Mouse (Mus musculus) stomach, postnatal 0 days (tissue): ENCODE data around the gene Ankrd42. TPM values are rescaled to one million over a fixed set of nuclear protein-coding genes. Genes with fewer than 3 reads are reported as not detected.
A peak's percentile ranks its signal among the peaks of the same experiment; 100 is the strongest.

Experiments used
- ATAC-seq: fragments of 200-750 bp; cut with Nextera tagmentation; 2 replicates; pipeline ENCODE4 v1.8.0; 2017; ENCODE audit not compliant: low FRiP score, low TSS enrichment
- DNase-seq: peaks from one replicate; pipeline ENCODE4 v3.0.0-alpha.2; 2016; ENCODE audit warnings: low spot score
- H3K27ac ChIP-seq: fragments of 300-500 bp; sonication (generic); replicated peaks from 2 replicates; pipeline ENCODE4 v1.5.1; 2014; ENCODE audit warnings: mild to moderate bottlenecking, control low read depth
- H3K27me3 ChIP-seq: fragments of 300-500 bp; sonication (generic); 2 replicates; pipeline ENCODE4 v1.6.1; 2014; ENCODE audit warnings: low read length; ENCODE audit not compliant: control insufficient read depth, insufficient read depth
- H3K36me3 ChIP-seq: fragments of 300-500 bp; sonication (generic); 2 replicates; pipeline ENCODE4 v1.6.1; 2014; ENCODE audit warnings: low read length, mixed read lengths; ENCODE audit not compliant: control insufficient read depth, insufficient read depth
- H3K4me1 ChIP-seq: fragments of 300-500 bp; sonication (generic); replicated peaks from 2 replicates; pipeline ENCODE4 v1.6.1; 2014; ENCODE audit warnings: antibody characterized with exemption; ENCODE audit not compliant: control insufficient read depth, insufficient read depth
- H3K4me2 ChIP-seq: fragments of 300-500 bp; sonication (generic); replicated peaks from 2 replicates; pipeline ENCODE4 v1.6.1; 2014; ENCODE audit warnings: low read depth, mild to moderate bottlenecking, control low read depth, moderate library complexity
- H3K4me3 ChIP-seq: fragments of 300-500 bp; sonication (generic); 2 replicates; pipeline ENCODE4 v1.5.1; 2014; ENCODE audit warnings: low read depth, low read length, control low read depth
- H3K9ac ChIP-seq: fragments of 300-500 bp; sonication (generic); 2 replicates; pipeline ENCODE4 v1.6.1; 2014; ENCODE audit warnings: mild to moderate bottlenecking, low read length, control low read depth, mixed read lengths
- H3K9me3 ChIP-seq: fragments of 300-500 bp; sonication (generic); 2 replicates; pipeline ENCODE4 v1.6.1; 2016; ENCODE audit warnings: low read length; ENCODE audit not compliant: control insufficient read depth
- CTCF ChIP-seq: IDR thresholded peaks from 2 replicates; pipeline ENCODE4 v1.5.1; 2016; ENCODE audit warnings: antibody characterized with exemption, low read depth, mild to moderate bottlenecking, moderate library complexity
- EP300 ChIP-seq: optimal IDR thresholded peaks from 2 replicates; pipeline ENCODE3; 2016; ENCODE audit warnings: antibody characterized with exemption
- WGBS: fragments of 180-500 bp; shearing (Covaris S2); extraction: QIAGEN DNeasy Blood & Tissue Kit; methylation state at CpG from one replicate; pipeline ENCODE4 v1.1.7; 2014; 5-methylcytosine and 5-hydroxymethylcytosine counted together
- polyA plus RNA-seq: library from polyadenylated mRNA; unstranded; fragments of >200 nt; fragmentation: Nextera tagmentation; extraction: Ambion mirVana; gene quantifications from 2 replicates; pipeline ENCODE4 v1.2.1, GENCODE M21; 2015

Gene Ankrd42
- polyA plus RNA-seq, 1 experiment from 2014 or later = 1.6 TPM

DNA sequence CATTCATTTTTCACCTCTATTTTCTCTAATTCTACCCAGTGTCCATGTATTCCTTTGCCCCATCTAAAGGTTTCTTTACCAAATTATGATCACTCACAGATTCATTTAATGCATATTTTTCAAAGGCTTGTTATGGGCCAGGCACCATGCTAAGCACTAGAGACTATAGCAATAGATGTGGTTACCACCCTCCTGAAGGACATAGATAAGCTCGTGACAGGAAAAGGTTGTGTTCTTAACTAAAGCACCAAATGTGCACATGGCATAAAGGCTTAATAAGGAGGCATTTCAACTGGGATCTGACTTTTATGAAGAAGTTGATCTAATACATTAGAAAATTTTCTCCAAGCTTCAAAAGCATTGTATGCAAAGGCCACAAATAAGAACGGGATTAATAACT is 78.2 kb downstream of the Ankrd42 start:
- Histone ChIP-seq H3K4me2 (no peak overlapping the region), H3K4me1 (no peaks in the 10 kb centered on the region), H3K4me3 (no peak overlapping the region), H3K27me3 (no peaks in the 10 kb centered on the region), H3K9me3 (no peaks in the 10 kb centered on the region), H3K36me3 (no peaks in the 10 kb centered on the region), H3K9ac (no peak overlapping the region), H3K27ac (no peak overlapping the region)
- TF ChIP-seq CTCF = no peak
- no peak for TF ChIP-seq EP300
- WGBS = 88% methylated on average over 2 of the region's 2 CpGs
- DNase-seq = no peak
- ATAC-seq = no peak

DNA sequence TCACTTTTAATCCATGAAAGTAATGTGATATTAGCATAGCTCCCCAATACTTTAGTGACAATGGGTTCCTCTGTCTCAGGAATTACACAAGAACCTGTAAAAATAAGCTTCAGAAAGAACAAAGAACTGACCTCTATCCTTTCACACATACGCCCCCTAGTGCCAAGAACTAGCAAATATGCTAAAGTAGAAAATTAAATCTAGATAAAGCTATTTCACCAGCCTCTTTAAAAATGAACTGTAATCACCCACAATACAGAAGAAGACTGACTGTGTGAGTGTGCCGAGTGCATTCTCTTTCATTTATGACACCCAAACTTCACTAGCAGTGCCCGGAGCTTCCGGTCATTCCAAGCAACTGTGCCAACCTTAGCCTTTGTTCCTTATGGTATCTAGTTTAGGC is 86.0 kb downstream of the Ankrd42 start:
- Histone ChIP-seq H3K4me3 (no peak overlapping the region), H3K9me3 (no peaks in the 10 kb centered on the region), H3K4me1 (no peaks in the 10 kb centered on the region), H3K4me2 (no peak overlapping the region), H3K9ac (no peak overlapping the region), H3K36me3 (no peaks in the 10 kb centered on the region), H3K27me3 (no peaks in the 10 kb centered on the region), H3K27ac (no peak overlapping the region)
- TF ChIP-seq CTCF (peak; percentile 81), EP300 (no peak)
- no peak for ATAC-seq
- DNase-seq = no peak
- 53% methylated on average over 4 of the region's 4 CpGs for WGBS

DNA sequence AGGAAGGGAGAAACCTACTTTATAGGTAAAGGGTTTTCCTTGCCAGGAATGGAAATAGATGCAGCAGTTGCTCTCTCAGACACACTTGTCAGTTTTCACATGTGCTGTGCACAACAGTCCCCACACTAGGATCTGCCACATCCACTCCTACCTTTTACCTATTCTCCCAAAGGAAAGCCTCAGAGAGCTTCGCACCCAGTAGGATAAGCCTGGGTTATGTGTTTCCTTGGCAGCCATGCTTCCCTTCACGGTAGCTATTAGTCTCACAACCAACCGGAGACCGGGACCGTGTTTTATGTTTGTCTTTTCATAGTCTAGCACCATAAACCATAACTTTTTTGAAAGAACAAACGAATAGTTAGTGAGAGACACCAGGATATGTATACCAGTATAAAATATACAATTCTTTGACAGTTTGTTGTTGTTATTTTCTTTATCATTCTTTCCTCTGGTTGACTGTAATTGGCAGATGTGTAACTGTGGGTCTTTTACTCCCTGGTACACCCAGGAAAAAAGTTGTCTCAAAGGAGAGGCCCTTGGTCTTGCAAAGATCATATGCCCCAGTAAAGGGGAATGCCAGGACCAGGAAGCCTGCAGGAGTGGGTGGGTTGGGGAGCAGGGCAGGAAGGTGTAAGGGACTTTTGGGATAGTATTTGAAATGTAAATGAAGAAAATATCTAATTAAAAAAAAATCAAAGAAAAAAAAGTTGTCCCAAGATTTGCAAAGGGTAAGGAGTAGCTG is 86.5 kb downstream of the Ankrd42 start:
- Histone ChIP-seq H3K4me3 (no peak overlapping the region), H3K4me1 (no peaks in the 10 kb centered on the region), H3K36me3 (no peaks in the 10 kb centered on the region), H3K27ac (no peak overlapping the region), H3K9me3 (no peaks in the 10 kb centered on the region), H3K4me2 (no peak overlapping the region), H3K27me3 (no peaks in the 10 kb centered on the region), H3K9ac (no peak overlapping the region)
- ATAC-seq (no peak), DNase-seq (no peak)
- TF ChIP-seq CTCF (no peak), EP300 (no peak)
- 80% methylated on average over 6 of the region's 6 CpGs for WGBS

DNA sequence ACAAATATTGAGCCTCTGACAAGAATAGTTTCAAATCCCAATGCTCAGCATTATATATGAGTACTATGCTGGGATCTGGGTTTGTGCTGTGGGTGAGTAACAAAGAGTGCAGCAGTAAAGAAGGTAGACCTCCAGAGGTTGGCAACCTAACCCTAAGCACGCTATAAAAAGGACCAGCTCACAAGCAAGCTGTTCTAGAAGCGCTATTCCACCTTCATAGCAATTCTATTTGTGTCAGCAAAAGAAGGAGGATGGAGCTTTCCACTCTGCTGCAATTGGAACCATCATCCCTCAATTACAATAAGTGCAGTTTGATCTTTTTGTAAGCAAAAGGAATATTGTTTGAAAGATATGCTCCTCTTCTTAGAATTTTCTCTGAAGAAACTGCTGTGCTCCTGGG is 90.2 kb downstream of the Ankrd42 start:
- TF ChIP-seq EP300 (no peak), CTCF (no peak)
- DNase-seq (no peak), ATAC-seq (no peak)
- H3K9me3 ChIP-seq = no peaks in the 10 kb centered on the region
- no peak overlapping the region for H3K4me3 ChIP-seq
- 73% methylated on average over 2 of the region's 2 CpGs for WGBS
- no peaks in the 10 kb centered on the region for H3K4me1 ChIP-seq
- no peaks in the 10 kb centered on the region for H3K36me3 ChIP-seq
- H3K9ac ChIP-seq = no peak overlapping the region
- no peaks in the 10 kb centered on the region for H3K27me3 ChIP-seq
- no peak overlapping the region for H3K4me2 ChIP-seq
- no peak overlapping the region for H3K27ac ChIP-seq

DNA sequence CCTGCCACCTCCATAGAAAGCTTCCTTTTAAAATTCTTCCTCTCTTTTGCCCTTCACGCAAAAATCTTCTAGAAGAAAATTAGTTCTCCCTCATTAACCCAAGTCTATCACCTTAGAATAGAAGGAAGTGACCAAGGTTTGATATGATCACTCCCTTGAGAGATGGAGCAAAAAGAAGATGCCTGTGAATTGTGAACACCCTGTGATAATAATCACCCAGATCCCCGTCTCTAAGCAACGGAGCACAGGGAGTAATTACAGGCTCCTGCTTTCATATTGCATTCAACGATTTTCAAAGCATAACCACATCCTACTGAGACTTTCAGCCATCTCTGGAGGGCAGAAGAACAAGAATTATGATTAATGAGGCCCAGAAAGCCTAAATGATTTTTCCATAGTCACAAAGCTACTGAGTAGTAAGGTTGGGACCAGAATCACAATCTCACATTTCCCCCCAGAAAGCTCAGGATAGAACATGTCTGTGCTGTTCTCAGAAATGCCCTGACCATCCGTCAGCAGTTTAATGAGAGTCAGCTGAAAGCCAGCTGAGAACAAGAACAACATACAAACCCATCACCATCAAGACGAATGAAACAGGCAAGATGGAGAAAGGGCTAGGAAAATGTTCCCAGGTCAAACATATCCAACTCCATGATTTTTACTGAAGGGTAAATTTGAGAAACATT is 104.4 kb downstream of the Ankrd42 start:
- no peak for DNase-seq
- Histone ChIP-seq H3K4me2 (no peak overlapping the region), H3K27me3 (no peaks in the 10 kb centered on the region), H3K36me3 (no peaks in the 10 kb centered on the region), H3K9me3 (no peaks in the 10 kb centered on the region), H3K4me1 (no peaks in the 10 kb centered on the region), H3K27ac (no peak overlapping the region), H3K9ac (no peak overlapping the region), H3K4me3 (no peak overlapping the region)
- TF ChIP-seq CTCF = no peak
- no peak for TF ChIP-seq EP300
- ATAC-seq = no peak
- 64% methylated on average over 6 of the region's 6 CpGs for WGBS

Other genes starting within 250 kb of the Ankrd42 start
- 37.3 and 39.0 TPM in 2 replicates for gene Ccdc90b, start 76.0 kb downstream of the Ankrd42 start, polyA plus RNA-seq
- 13.2 and 14.5 TPM in 2 replicates for gene Pcf11, start 32.8 kb upstream of the Ankrd42 start, polyA plus RNA-seq
- 12.1 and 13.3 TPM in 2 replicates for gene Rab30, start 104.5 kb upstream of the Ankrd42 start, polyA plus RNA-seq
- 2.8 and 3.3 TPM in 2 replicates for gene Ddias, start 237.1 kb upstream of the Ankrd42 start, polyA plus RNA-seq
- gene Prcp, start 237.3 kb upstream of the Ankrd42 start, polyA plus RNA-seq = 14.5 and 14.7 TPM in 2 replicates